Mouse (Mus musculus) liver, embryonic 14.5 days (tissue): ENCODE results near the gene Slc35b2. TPM values are rescaled to one million over a fixed set of nuclear protein-coding genes. Genes with fewer than 3 reads are reported as not detected.

Experiments used
- ATAC-seq: fragments of 200-750 bp; cut with Nextera tagmentation; 2 replicates; pipeline ENCODE4 v1.8.0; 2017; ENCODE audit warnings: moderate number of reproducible peaks, mild to moderate bottlenecking, moderate library complexity; ENCODE audit not compliant: insufficient read depth
- DNase-seq, 3 experiments: peaks; one replicate each; pipeline ENCODE4 v3.0.0-alpha.2; 2012 to 2013; ENCODE audit warnings: low read depth in 3 of 3, low spot score in 3 of 3
- H3K27ac ChIP-seq: fragments of 300-500 bp; sonication (generic); 2 replicates; pipeline ENCODE4 v1.5.1; 2014; ENCODE audit warnings: moderate library complexity, mild to moderate bottlenecking, control low read depth, inconsistent platforms
- H3K27me3 ChIP-seq: fragments of 300-500 bp; sonication (generic); 2 replicates; pipeline ENCODE4 v1.6.1; 2014; ENCODE audit warnings: mild to moderate bottlenecking, low read length, moderate library complexity; ENCODE audit not compliant: control insufficient read depth, insufficient read depth
- H3K36me3 ChIP-seq: fragments of 300-500 bp; sonication (generic); replicated peaks from 2 replicates; pipeline ENCODE4 v1.6.1; 2014; ENCODE audit warnings: low read depth; ENCODE audit not compliant: control insufficient read depth, insufficient read depth
- H3K4me1 ChIP-seq, 2 experiments: fragments of 200-500 bp in 1 of 2; fragments of 300-500 bp in 1 of 2; sonication (generic) in 1 of 2; replicated peaks; 2 replicates each; pipeline ENCODE4 v1.6.1; 2012 to 2014; ENCODE audit warnings: antibody characterized with exemption in 1 of 2, inconsistent platforms in 1 of 2, low read length in 1 of 2; ENCODE audit not compliant: control insufficient read depth in 2 of 2, insufficient read depth in 2 of 2
- H3K4me2 ChIP-seq: fragments of 300-500 bp; sonication (generic); 2 replicates; pipeline ENCODE4 v1.6.1; 2014; ENCODE audit warnings: low read depth, mild to moderate bottlenecking, control low read depth, moderate library complexity
- H3K4me3 ChIP-seq, 2 experiments: fragments of 200-500 bp in 1 of 2; fragments of 300-500 bp in 1 of 2; sonication (generic) in 1 of 2; 2 replicates each; pipeline ENCODE4 v1.5.1; 2012 to 2014; ENCODE audit warnings: low read depth in 2 of 2, low read length in 2 of 2, mild to moderate bottlenecking in 2 of 2, control low read depth in 1 of 2, inconsistent platforms in 1 of 2, moderate library complexity in 1 of 2; ENCODE audit not compliant: insufficient read depth in 1 of 2
- H3K9ac ChIP-seq: fragments of 300-500 bp; sonication (generic); replicated peaks from 2 replicates; pipeline ENCODE4 v1.6.1; 2014; ENCODE audit warnings: mild to moderate bottlenecking, control low read depth, moderate library complexity
- H3K9me3 ChIP-seq: fragments of 300-500 bp; sonication (generic); 2 replicates; pipeline ENCODE4 v1.6.1; 2016; ENCODE audit warnings: low read length, mixed read lengths; ENCODE audit not compliant: control insufficient read depth
- CTCF ChIP-seq: IDR thresholded peaks from 2 replicates; pipeline ENCODE4 v1.5.1; 2016; ENCODE audit warnings: antibody characterized with exemption, low read depth, control low read depth
- EP300 ChIP-seq: IDR thresholded peaks from 2 replicates; pipeline ENCODE4 v1.6.1; 2016; ENCODE audit warnings: antibody characterized with exemption, low read depth
- WGBS: fragments of 180-500 bp; shearing (Covaris S2); extraction: QIAGEN DNeasy Blood & Tissue Kit; methylation state at CpG from one replicate; pipeline ENCODE4 v1.1.7; 2014; ENCODE audit not compliant: insufficient replicate concordance; 5-methylcytosine and 5-hydroxymethylcytosine counted together
- polyA plus RNA-seq, 2 experiments: library from polyadenylated mRNA; depleted of rRNA in 1 of 2; stranded (reverse) in 1 of 2; unstranded in 1 of 2; fragments of >200 nt; fragmentation: Nextera tagmentation in 1 of 2; extraction: Ambion mirVana in 1 of 2; gene quantifications; 2 replicates each; pipeline versions ENCODE4 v1.2.1 to v1.2.3; 2012 to 2014

Slc35b2 gene
- polyA plus RNA-seq, 2 experiments, result 27.6 to 44.8 TPM

- DNase-seq (no peak), ATAC-seq (no peak)
- peaks cover 8% of the 10 kb centered on the region for H3K36me3 ChIP-seq
- no peak for TF ChIP-seq CTCF
- no peak for TF ChIP-seq EP300
- no peak overlapping the region for H3K4me2 ChIP-seq
- no peaks in the 10 kb centered on the region for H3K27me3 ChIP-seq
- H3K9me3 ChIP-seq, result no peaks in the 10 kb centered on the region
- no peak overlapping the region for H3K9ac ChIP-seq
- H3K4me1 ChIP-seq, result peaks cover 21 to 30% of the 10 kb centered on the region in 2 experiments
- no peak overlapping the region for H3K27ac ChIP-seq
- WGBS, result 70% methylated on average over 4 of the region's 4 CpGs
- no peak overlapping the region for H3K4me3 ChIP-seq
Measured at GRCm38 (mm10) chr17:45579554-45579953, 15.9 kb downstream of the Slc35b2 start.

GRCm38 (mm10) chr17:45580958-45581477 lies 17.3 kb downstream of the Slc35b2 start:
- 35% methylated on average over 12 of the region's 12 CpGs for WGBS
- DNase-seq (no peak), ATAC-seq (no peak)
- no peak for TF ChIP-seq CTCF
- no peak for TF ChIP-seq EP300
- Histone ChIP-seq H3K9ac (no peak overlapping the region; the same call in 1 of the 2 replicates), H3K4me3 (no peak overlapping the region), H3K4me2 (peak overlapping the region; percentile 51), H3K9me3 (no peaks in the 10 kb centered on the region), H3K36me3 (peaks cover 22% of the 10 kb centered on the region), H3K27ac (peak overlapping the region; percentile 80), H3K4me1 (peaks cover 24 to 32% of the 10 kb centered on the region in 2 experiments), H3K27me3 (no peaks in the 10 kb centered on the region)

- TF ChIP-seq CTCF (peak; percentile 95), EP300 (no peak)
- Histone ChIP-seq H3K9me3 (no peaks in the 10 kb centered on the region), H3K27ac (peak overlapping the region; percentile 80), H3K4me3 (no peak overlapping the region), H3K36me3 (peaks cover 28% of the 10 kb centered on the region), H3K4me2 (peak overlapping the region; percentile 51), H3K27me3 (no peaks in the 10 kb centered on the region), H3K4me1 (peaks cover 24 to 32% of the 10 kb centered on the region in 2 experiments), H3K9ac (no peak overlapping the region; the same call in 1 of the 2 replicates)
- WGBS, result 3% methylated on average over 2 of the region's 2 CpGs
- DNase-seq, result peak; percentile 75 to 80 (median 77)
- peak; percentile 40; the same call in 1 of the 2 replicates for ATAC-seq
Measured at GRCm38 (mm10) chr17:45581567-45581983, 17.9 kb downstream of the Slc35b2 start.

- 33% methylated on average over 6 of the region's 6 CpGs for WGBS
- peak overlapping the region; percentile 51 for H3K4me2 ChIP-seq
- H3K27ac ChIP-seq, result peak overlapping the region; percentile 80
- no peaks in the 10 kb centered on the region for H3K27me3 ChIP-seq
- no peaks in the 10 kb centered on the region; the same call in 1 of the 2 replicates for H3K9me3 ChIP-seq
- H3K36me3 ChIP-seq, result peaks cover 34% of the 10 kb centered on the region
- TF ChIP-seq EP300 (peak; percentile 74), CTCF (no peak)
- DNase-seq (peak in 2 of 3 experiments; percentile 69 to 74), ATAC-seq (peak; percentile 72)
- H3K4me3 ChIP-seq, result no peak overlapping the region
- H3K9ac ChIP-seq, result 0 out of 2 replicates have a peak overlapping the region, but pooled peaks have one; percentile 7
- peaks cover 24 to 32% of the 10 kb centered on the region in 2 experiments for H3K4me1 ChIP-seq
Measured at GRCm38 (mm10) chr17:45582188-45582587, 18.5 kb downstream of the Slc35b2 start.

- TF ChIP-seq CTCF, result peak; percentile 93
- TF ChIP-seq EP300, result no peak
- Histone ChIP-seq H3K27me3 (no peaks in the 10 kb centered on the region), H3K4me2 (peak overlapping the region; percentile 51), H3K9me3 (no peaks in the 10 kb centered on the region; the same call in 1 of the 2 replicates), H3K9ac (no peak overlapping the region), H3K4me3 (no peak overlapping the region), H3K36me3 (peaks cover 39% of the 10 kb centered on the region), H3K27ac (peak overlapping the region; percentile 80), H3K4me1 (peaks cover 24 to 32% of the 10 kb centered on the region in 2 experiments)
- DNase-seq (peak in 1 of 3 experiments; percentile 44), ATAC-seq (peak; percentile 58)
- 43% methylated on average over 6 of the region's 6 CpGs for WGBS
Measured at GRCm38 (mm10) chr17:45582715-45583355, 19.2 kb downstream of the Slc35b2 start.
